Mouse (Mus musculus) erythroblast, adult 5-6 weeks (primary cell): ENCODE measurements around the gene Chkb. TPM values are rescaled to one million over a fixed set of nuclear protein-coding genes. Genes with fewer than 3 reads are reported as not detected.

ENCODE experiments used
- ATAC-seq: replicated peaks from 2 replicates; pipeline ENCODE4 v1.8.0; 2016; ENCODE audit warnings: moderate number of reproducible peaks, mild to moderate bottlenecking, moderate TSS enrichment, inconsistent platforms; ENCODE audit not compliant: poor library complexity, low FRiP score, severe bottlenecking
- total RNA-seq, 2 experiments: library from RNA; stranded (forward) in 1 of 2; stranded (reverse) in 1 of 2; fragments of 150-400 nt in 1 of 2; fragments of 200-764, 138-1000 nt in 1 of 2; gene quantifications; 2 replicates each; pipeline versions ENCODE4 v1.2.3 to v1.2.4; 2015 to 2017; ENCODE audit warnings: low replicate concordance in 2 of 2

The Chkb gene
- 82.0 and 92.2 TPM in 2 replicates for total RNA-seq (2015; ENCODE audit: low replicate concordance)
- total RNA-seq (2017; ENCODE audit: low replicate concordance), result 28.6 and 30.9 TPM in 2 replicates

DNA sequence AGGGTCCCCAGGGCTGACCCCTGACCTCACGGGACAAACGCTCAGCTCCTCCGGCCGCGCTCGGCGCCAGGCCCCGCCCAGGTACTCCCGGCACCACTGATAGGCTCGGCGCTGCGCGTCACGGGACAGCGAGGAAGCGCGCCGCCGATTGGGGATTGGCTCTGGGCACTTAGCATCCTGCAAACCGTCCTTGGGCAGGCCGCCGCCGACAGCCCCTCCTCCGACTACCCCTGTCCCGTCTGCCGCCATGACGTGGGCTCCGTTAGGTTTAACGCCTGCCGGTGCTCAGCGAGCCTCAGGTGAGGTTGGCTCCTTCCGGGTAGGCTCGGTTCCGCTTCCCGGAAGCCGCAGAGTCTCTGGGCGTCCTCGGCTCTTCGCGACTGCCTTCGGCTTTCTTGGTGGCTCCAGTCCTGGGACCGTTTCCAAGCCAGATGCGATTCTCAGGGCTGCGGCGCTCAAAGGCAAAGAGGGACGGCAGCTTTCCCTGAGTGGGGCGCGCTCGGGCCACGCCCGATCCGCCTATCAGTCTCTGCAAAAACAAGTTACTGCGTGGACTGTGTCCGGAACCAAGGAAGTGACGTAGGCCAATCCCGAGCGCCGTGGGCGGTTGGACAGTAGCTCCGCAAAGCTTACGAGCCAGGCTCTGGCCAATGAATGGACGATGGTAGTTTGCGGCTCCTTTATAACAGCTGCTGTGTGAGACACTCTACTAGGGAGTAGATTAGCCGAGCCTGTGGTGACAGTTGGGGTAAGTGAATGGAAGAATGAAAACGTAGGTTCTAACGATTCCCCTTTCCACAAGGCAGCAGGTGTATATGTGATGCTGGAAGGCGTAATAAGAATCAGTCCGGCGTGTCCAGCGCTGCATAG lies at the start of gene Chkb, which contains the start of the genes C730034F03Rik and Gm44502:
Gene Chkb (minus strand): TSS at position 557 of the 870 bp plus-strand sequence.
Gene C730034F03Rik (plus strand): TSS at position 238 of the 870 bp plus-strand sequence.
Gene Gm44502 (minus strand): TSS at position 345 of the 870 bp plus-strand sequence.
- ATAC-seq, result peak; percentile 90

DNA sequence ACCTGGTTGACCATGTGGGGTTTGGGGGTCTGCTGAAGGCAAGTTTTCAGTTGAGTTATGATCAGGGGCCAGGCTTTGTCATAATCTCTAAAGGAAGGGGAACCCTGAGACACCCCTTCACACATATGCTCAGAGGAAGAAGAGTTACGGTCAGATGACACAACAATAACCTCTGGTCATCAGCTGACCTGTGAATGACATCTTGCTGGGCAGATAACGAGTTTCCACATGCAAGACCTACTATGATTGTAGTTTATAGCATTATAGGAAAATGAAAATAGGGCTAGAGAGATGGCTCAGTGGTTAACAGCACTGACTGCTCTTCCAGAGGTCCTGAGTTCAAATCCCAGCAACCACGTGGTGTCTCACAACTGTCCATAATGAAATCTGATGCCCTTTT lies 48.9 kb upstream of the Chkb start:
- ATAC-seq, result no peak

DNA sequence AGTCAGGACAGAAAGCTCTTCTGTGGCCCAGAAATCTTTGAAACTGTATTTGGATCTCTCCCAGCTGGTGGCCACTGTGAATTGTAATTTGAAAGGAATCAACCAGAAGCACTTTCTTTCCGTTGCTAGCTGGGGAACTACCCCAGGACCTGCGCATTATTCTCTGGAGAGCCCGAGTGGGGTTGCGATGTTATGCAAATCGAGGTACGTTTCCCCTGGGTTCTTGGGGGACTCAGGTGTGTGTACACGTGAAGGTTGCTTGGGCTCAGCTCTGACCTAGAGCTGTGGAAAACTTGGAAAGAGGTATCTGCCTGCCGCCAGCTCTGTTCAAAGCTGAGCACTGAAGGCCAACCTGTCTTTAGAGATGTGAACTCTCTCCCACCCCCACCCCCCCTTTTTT lies 48.1 kb upstream of the Chkb start:
- ATAC-seq, result no peak

DNA sequence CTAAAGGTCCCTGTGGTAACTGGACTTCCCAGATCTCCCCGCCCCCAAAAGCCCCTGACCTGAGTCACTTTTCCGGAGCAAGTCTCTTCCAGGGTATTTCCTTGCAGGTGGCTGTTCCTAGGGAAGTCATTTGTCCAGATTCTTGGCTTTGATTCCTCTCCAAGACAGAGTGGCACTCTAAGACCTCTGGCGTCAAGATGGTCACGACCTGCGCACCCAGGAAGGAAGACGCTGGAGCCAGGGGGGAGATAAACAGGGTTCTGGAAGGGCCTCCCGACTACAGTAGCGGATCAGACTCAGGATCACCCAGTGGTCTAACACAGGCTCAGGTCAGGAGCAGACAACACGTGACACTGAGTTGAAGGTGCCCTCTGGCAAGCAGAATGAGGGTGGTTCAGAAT lies 47.4 kb upstream of the Chkb start, which contains the start of gene Arsa:
Gene Arsa (minus strand): TSS at position 335 of the 401 bp plus-strand sequence.
- ATAC-seq, result no peak

DNA sequence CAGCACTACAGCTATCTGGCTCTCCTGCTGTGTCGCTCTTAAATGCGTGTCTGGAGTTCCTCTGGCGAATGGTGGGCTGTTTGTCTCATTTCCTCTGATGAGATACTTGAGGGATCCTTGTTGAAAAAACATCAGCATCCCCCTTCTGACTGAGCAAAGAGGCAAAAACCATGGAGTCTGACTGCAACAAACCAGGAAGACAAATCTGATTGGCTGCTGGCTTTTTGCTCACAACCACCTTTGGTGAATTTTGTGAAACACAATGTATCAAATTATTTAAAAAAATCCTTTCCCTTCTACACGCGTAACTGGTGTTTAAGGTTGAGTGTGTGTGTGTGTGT lies 46.7 kb upstream of the Chkb start:
- ATAC-seq, result no peak

DNA sequence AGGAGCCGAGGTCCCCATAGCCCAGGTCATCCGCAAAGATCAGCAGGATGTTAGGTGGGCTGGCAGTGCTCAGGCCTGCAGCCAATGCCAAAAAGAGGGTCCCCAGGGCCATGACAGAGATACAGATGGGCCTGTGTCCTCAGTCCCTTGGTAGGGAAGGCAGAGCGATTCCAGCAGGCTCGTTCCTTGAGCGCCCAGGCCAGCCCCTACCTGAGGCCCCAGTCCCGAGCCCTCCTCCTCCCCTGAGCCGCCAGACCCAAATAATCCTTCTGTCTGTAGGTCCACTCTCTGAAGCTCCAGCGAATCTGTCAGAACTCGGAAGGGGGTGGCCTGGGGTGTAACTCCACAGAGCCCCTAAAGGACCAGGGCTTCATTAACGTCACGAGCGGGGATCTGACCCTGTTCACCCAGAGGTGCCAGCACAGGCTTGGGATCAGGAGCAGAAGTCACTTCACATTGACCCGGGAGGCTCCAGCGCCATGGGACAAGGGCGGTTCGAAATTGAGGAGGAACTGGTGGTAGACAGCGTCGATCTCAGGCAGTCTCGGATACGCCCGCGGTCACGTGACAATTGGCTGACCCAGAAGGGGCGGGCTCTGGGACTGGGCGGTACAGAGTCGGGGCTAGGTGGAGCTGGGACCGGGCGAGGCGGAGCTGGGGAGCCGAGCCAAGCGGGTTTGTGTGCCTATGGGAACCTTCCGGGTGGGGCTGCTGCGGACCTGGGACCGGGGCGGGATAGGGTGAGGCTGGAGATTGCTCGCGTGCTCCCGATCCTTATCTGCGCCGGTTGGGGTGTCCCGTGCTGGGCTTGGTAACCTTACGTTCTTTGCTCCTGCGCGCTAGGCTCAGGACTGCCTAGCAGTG lies 46.1 kb upstream of the Chkb start:
- peak; percentile 92 for ATAC-seq

DNA sequence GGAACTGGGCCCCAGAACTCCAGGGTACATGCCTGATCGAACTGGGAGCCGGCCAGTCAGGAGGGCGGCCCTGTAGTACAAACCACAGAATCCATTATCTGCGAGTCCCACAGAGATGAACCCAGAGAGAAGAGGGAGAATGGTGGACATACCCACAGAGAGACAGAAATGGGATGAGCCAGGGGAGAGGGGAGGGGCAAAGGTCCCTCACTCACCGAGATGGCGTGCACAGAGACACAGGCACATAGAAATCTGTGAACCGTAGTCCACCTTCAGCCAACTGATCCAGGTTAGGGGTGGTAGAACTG lies 45.5 kb upstream of the Chkb start:
- no peak for ATAC-seq

DNA sequence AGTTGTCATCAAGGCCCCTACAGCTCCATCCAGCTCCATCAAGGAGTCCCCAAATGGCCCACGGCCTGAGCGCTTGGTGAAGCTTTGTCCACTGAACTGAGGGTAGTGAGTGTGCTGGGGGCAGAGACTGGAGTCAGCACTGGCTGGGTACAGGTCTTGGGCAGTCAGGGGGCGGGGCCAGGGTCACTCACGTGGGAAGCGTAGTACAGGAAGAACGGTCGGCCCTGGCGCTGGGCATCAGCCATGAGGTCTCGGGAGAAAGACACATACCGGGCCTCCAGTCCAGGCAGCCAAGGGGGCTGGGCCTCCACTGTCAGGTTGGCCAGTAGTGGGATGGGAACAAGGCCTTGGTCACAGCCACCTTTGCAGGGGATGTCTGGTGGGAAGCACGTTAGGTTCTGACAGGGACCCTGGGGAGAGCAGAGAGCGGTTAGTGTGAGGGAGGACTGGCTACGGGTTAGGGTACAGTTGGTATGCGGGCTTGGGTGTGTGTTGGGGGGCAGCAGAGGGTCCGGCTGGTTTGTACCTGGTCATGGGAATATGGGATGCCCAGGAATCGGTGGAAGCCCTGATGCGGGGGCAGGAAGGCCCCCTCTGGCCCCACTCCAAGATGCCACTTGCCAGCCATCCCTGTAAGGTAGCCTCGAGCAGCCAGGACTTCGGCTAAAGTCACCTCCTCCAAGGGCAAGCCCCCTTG lies 45.0 kb upstream of the Chkb start:
- no peak for ATAC-seq

DNA sequence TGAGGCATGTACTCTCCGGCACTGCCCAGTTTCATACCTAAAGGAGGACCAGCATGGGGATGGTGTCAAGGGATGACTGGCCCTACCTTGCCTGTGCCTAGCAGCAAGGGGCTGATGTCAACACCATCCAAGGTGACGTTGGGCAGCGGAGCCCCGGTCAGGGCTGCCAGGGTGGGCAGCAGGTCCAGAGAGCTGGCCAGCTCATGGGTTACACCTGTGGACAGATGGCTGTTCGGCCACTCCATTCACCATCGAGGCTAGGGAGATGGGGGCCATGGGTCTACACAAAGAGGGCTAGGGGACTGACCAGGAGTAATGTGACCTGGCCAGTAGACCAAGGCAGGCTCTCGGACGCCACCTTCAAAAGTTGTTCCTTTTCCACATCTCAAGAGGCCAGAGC lies 44.2 kb upstream of the Chkb start:
- no peak for ATAC-seq

DNA sequence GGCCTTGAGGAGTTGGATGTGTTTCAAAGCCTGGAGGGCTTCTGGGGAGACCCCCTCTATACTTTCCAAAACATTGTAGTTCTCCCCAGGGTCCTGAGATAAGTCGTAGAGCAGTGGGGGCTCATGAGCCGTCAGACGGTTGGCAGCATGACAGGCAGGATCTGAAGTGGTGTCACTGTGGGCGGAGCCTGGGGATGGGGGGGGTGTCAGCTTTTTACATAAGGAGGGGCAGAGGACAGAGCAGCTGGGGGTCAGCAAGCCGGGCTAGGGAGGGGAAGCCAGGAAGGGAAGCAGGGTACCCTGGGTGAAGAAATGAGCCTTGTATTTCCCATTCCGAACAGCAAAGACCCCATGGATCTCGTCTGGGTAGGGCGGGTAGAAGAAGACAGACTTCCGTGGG lies 43.7 kb upstream of the Chkb start:
- ATAC-seq, result no peak

DNA sequence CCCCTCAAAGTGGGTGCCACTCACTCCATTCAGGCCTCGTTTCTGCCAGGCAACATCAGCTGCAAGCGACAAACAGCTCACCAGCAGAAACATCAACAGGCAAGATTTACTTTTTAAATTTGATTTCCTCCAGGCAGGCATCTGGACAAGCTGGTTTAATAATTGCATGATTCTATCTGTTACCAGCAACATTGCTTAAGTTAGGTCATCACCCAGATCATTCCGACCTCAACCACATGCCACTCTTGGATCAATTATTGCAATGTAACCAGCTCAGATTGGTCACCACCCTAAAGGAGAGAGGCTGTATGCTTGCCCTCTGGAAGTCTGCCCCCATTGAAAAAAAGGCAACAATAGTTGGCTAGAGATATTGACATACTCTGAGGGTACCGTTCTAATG lies 41.8 kb upstream of the Chkb start:
- no peak for ATAC-seq

DNA sequence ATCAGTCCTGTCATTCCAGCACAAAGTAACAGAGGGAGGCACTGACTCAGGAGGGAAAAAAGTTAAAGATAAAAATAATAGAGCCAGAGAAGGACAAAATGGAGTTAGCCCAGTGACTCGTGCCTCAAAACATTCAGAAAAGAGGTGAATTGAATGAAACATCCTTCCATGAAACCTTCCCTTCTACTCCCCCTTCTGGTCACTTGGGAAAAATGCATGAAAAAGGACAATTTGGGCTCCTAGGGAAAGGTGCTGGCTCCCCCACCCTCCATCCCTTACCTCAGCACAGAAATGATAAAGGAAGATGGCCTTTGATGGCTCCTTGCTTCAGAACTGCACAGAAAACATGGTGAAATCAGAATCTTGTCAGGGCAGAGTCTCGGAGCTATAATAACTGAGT lies 38.9 kb upstream of the Chkb start:
- no peak for ATAC-seq

DNA sequence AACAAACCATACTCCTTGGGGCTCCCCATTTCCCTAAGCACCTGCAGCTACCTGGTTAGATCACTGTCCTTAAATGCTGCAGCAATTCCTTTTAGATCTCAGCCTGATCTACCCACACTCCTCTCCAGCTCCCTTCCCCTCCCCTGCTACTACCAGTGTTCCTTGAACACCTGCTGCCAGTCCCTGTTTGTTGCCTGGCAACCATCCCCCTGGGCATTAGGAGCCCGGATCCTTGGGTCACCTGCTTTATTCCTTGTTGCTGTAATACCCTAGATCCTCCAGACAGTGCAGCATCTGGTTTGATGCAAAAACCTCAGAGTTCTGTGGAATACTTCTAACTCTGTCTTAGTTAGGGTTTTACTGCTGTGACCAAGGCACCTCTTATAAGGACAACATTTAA lies 35.3 kb upstream of the Chkb start:
- no peak for ATAC-seq

DNA sequence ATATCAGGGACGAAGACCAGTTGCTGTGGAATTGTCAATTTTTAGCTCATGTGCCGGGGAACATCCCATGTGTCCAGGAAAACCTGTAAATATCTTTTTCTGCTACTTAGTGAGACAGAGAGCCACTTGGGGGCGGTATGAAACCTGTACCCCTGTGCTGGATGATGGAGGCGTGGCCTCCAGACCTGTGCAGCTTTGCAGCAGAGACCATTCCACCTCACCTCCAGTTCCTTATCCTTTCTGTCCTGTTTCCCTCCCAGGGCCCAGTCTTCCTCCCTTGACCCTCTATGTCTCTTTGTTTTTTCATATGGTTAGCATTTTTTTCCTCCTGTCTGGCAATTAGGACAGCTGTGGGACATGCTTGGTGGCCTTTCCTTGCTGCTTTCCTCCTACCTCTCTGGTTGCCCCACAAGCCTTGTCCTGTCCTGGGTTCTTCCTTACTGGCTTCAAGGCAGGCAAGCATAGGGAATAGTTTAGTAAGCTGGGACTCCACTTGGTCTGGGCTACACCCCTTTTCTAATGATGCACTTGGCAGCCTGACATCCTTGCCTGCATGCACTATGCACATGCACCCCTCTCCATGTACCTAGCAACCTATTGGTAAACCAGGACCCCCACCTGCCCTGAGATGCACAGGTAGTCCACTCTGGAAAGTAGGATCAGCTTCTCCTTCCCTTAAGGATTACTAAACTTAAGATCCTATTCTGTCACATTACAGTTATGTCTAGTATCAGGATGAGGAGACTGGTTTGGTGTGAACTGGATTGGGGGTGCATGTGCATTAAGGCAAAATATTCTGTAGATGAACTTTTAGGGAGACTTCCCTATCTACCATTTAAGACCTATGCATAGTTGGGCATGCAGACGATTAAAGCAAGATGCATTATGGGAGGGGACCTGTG lies 33.9 kb upstream of the Chkb start:
- no peak for ATAC-seq

DNA sequence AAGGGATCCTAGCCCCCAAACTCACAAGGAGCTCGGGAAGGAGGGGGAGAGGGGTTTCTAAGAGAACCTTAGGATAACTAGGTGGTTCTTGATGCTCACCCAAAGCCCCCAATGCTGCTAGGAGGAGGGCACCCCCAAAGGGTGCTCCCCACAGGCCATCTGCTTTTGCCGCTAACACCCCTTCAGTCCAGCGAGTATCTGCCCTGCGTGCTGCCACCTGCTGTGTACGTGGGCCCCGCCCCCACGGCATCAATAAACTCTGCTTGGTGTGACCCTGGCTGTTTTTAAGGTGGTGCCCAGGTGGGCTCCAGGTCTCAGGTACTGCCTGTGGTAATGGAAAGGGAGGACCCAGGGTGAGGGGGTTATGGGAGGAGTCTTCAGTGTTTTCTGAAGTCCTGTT lies 32.5 kb upstream of the Chkb start:
- ATAC-seq, result no peak

DNA sequence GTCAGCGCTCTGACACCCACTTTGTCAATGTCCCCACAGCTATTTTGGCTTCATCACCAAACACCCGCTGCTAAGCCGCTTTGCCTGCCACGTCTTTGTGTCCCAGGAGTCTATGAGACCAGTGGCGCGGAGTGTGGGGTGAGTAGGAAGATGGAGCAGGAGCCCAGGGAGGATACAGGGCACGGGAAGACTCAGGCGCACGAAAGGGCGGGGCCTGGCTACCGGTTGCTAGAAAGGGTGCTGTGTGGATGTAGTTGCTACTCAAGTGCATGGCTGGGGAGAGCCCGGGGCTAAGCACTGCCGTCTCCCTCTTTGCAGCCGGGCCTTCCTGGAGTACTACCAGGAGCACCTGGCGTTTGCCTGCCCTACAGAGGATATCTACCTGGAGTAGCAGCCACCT lies 31.6 kb upstream of the Chkb start:
- no peak for ATAC-seq

DNA sequence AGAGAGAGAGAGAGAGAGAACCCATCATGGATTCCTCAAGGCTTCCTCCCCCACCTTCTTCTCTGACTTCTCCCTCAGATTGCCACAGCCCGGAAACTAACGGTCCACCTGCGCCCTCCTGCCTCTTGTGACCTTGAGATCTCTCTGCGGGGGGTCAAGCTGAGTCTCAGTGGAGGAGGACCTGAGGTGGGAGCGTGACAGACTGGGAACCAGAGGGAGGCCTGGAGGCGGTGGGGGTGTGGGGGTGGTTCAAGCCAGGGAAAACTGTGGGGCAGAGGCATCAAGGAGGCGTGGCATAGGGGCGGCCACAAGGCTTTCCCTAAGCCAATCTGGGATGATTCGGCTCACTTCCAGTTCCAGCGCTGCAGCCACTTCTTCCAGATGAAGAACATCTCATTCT lies 30.6 kb upstream of the Chkb start:
- no peak for ATAC-seq

DNA sequence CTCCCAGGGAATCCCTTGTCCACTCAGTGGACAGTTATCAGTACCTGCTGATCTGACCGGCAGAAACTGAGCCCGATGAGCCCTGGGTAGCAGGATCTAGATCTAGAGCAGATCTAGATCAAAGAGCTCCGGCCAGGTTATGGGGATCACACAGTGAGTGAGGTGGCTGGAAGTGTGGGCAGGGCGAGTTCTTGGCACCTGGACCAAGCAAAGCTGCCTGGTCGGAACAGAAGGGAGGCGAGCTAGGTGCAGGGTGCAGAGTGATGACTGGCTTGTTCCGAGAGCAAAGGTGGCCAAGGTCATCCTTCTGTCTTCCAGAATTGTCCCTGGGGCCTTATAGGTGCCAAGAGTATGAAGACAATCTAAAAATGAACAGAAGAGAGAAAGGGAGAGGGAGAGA lies 30.1 kb upstream of the Chkb start:
- ATAC-seq, result no peak

DNA sequence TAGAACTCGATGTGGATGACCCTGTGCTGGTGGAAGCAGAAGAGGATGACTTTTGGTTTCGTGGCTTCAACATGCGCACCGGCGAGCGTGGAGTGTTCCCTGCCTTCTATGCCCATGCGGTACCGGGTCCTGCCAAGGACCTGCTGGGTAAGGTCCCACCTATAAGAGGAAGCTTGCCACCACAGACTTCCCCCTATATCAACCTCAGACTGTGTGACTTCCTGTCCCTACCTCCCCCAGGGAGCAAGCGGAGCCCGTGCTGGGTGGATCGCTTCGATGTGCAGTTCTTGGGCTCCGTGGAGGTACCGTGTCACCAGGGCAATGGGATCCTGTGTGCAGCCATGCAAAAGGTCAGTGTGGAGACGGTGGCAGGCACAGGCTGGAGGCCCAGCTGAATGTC lies 29.2 kb upstream of the Chkb start:
- no peak for ATAC-seq
